Mouse (Mus musculus): ENCODE data around the gene Dido1. TPM values are rescaled to one million over a fixed set of nuclear protein-coding genes. Genes with fewer than 3 reads are reported as not detected.

Dido1 gene
- polyA plus RNA-seq, 1 experiment = 24.7 TPM

Other genes with a start within 250 kb of the Dido1 start
- gene Ntsr1, start 210.0 kb downstream of the Dido1 start, polyA plus RNA-seq (2012; rRNA removed) = 0.07 and 0.12 TPM in 2 replicates
- gene Mrgbp, start 128.7 kb downstream of the Dido1 start, polyA plus RNA-seq (2012; rRNA removed) = 21.8 and 27.0 TPM in 2 replicates
- gene Ogfr, start 120.8 kb downstream of the Dido1 start, polyA plus RNA-seq (2012; rRNA removed) = 28.2 and 31.9 TPM in 2 replicates
- 1.5 and 1.7 TPM in 2 replicates for gene Col9a3, start 112.2 kb downstream of the Dido1 start, polyA plus RNA-seq (2012; rRNA removed)
- gene Tcfl5, start 67.3 kb downstream of the Dido1 start, polyA plus RNA-seq (2012; rRNA removed) = 0.37 and 0.62 TPM in 2 replicates
- gene Gid8, start 118 bp upstream of the Dido1 start, polyA plus RNA-seq (2012; rRNA removed) = 59.7 and 64.6 TPM in 2 replicates
- gene Slc17a9, start 15.3 kb upstream of the Dido1 start, polyA plus RNA-seq (2012; rRNA removed) = 4.6 and 5.3 TPM in 2 replicates
- gene Bhlhe23, start 66.9 kb upstream of the Dido1 start, polyA plus RNA-seq (2012; rRNA removed) = not detected in 2 replicates
- 40.2 and 41.6 TPM in 2 replicates for gene Ythdf1, start 210.9 kb upstream of the Dido1 start, polyA plus RNA-seq (2012; rRNA removed)
- not detected in 2 replicates for gene Birc7, start 219.0 kb upstream of the Dido1 start, polyA plus RNA-seq (2012; rRNA removed)
- gene Nkain4, start 244.7 kb upstream of the Dido1 start, polyA plus RNA-seq (2012; rRNA removed) = 50.7 and 72.3 TPM in 2 replicates